Mouse (Mus musculus) MEL (cell line): ENCODE measurements around the gene Clcn6. TPM values are rescaled to one million over a fixed set of nuclear protein-coding genes. Genes with fewer than 3 reads are reported as not detected.

Source experiments
- DNase-seq: peaks from one replicate; pipeline ENCODE4 v3.0.0; 2011; ENCODE audit warnings: low read depth, low spot score
- H3K27ac ChIP-seq: 2 replicates; pipeline ENCODE4 v1.5.1; 2012; ENCODE audit warnings: low read depth, mild to moderate bottlenecking, control low read depth, low read length, moderate library complexity; ENCODE audit not compliant: control insufficient read depth
- H3K27me3 ChIP-seq, 2 experiments: fragments of 150-350 bp in 1 of 2; sonication (generic) in 1 of 2; 2 replicates each; pipeline ENCODE4 v1.6.1; 2012; ENCODE audit warnings: low read length in 2 of 2, mild to moderate bottlenecking in 2 of 2, improper control_type of control experiment in 1 of 2, moderate library complexity in 1 of 2; ENCODE audit not compliant: insufficient read depth in 2 of 2, control insufficient read depth in 1 of 2
- H3K36me3 ChIP-seq, 2 experiments: 2 replicates each; pipeline ENCODE4 v1.6.1; 2012 to 2014; ENCODE audit warnings: low read length in 2 of 2, improper control_type of control experiment in 1 of 2, inconsistent platforms in 1 of 2, mild to moderate bottlenecking in 1 of 2; ENCODE audit not compliant: insufficient read depth in 2 of 2, control insufficient read depth in 1 of 2
- H3K4me1 ChIP-seq, 2 experiments: fragments of 150-350 bp in 1 of 2; sonication (generic) in 1 of 2; 2 replicates each; pipeline ENCODE4 v1.6.1; 2012; ENCODE audit warnings: low read length in 2 of 2, improper control_type of control experiment in 1 of 2, mild to moderate bottlenecking in 1 of 2; ENCODE audit not compliant: insufficient read depth in 2 of 2, control insufficient read depth in 1 of 2
- H3K4me3 ChIP-seq, 2 experiments: fragments of 150-350 bp in 1 of 2; sonication (generic) in 1 of 2; 2 replicates each; pipeline ENCODE4 v1.5.1; 2012; ENCODE audit warnings: low read depth in 2 of 2, low read length in 2 of 2, mild to moderate bottlenecking in 2 of 2, moderate library complexity in 2 of 2, control low read depth in 1 of 2, improper control_type of control experiment in 1 of 2; ENCODE audit not compliant: control insufficient read depth in 1 of 2, insufficient read depth in 1 of 2
- H3K79me2 ChIP-seq: 2 replicates; pipeline ENCODE4 v1.6.1; 2012; ENCODE audit warnings: mild to moderate bottlenecking, low read length, moderate library complexity; ENCODE audit not compliant: control insufficient read depth, poor library complexity, insufficient read depth
- H3K9ac ChIP-seq: 2 replicates; pipeline ENCODE4 v1.6.1; 2012; ENCODE audit warnings: low read depth, mild to moderate bottlenecking, control low read depth, low read length, moderate library complexity; ENCODE audit not compliant: control insufficient read depth, poor library complexity, severe bottlenecking
- H3K9me3 ChIP-seq: fragments of 150-350 bp; sonication (generic); replicated peaks from 2 replicates; pipeline ENCODE4 v1.6.1; 2012; ENCODE audit warnings: mild to moderate bottlenecking, low read length, improper control_type of control experiment, moderate library complexity; ENCODE audit not compliant: insufficient read depth
- CTCF ChIP-seq, 3 experiments: IDR thresholded peaks in 2 of 3; conservative IDR thresholded peaks in 1 of 3; 2 replicates each; pipeline ENCODE4 v1.5.1; 2011 to 2012; ENCODE audit warnings: low read length in 3 of 3, low read depth in 2 of 3, mild to moderate bottlenecking in 2 of 3, improper control_type of control experiment in 1 of 3, inconsistent platforms in 1 of 3, mixed read lengths in 1 of 3, moderate library complexity in 1 of 3; ENCODE audit not compliant: control insufficient read depth in 1 of 3, insufficient read depth in 1 of 3, poor library complexity in 1 of 3, severe bottlenecking in 1 of 3
- E2F4 ChIP-seq: IDR thresholded peaks from 2 replicates; pipeline ENCODE4 v1.6.1; 2011; ENCODE audit warnings: low read depth, low read length, improper control_type of control experiment, borderline replicate concordance
- GABPA ChIP-seq: IDR thresholded peaks from 2 replicates; pipeline ENCODE4 v1.6.1; 2012; ENCODE audit warnings: low read depth, mild to moderate bottlenecking, inconsistent platforms, low read length, improper control_type of control experiment, moderate library complexity
- GATA1 ChIP-seq: IDR thresholded peaks from 2 replicates; pipeline ENCODE4 v1.6.1; 2011; ENCODE audit warnings: low read depth, low read length, improper control_type of control experiment
- HCFC1 ChIP-seq: IDR thresholded peaks from 2 replicates; pipeline ENCODE4 v1.6.1; 2012; ENCODE audit warnings: low read depth, mild to moderate bottlenecking, inconsistent platforms, low read length, improper control_type of control experiment, moderate library complexity
- MAFK ChIP-seq: IDR thresholded peaks from 2 replicates; pipeline ENCODE4 v1.6.1; 2011; ENCODE audit warnings: low read depth, mild to moderate bottlenecking, low read length, improper control_type of control experiment, borderline replicate concordance
- MAX ChIP-seq: IDR thresholded peaks from 2 replicates; pipeline ENCODE4 v1.6.1; 2011; ENCODE audit warnings: low read length, improper control_type of control experiment
- MYC ChIP-seq: IDR thresholded peaks from 2 replicates; pipeline ENCODE4 v1.6.1; 2011; ENCODE audit warnings: low read depth, mild to moderate bottlenecking, low read length, improper control_type of control experiment, moderate library complexity
- NELFE ChIP-seq: IDR thresholded peaks from 2 replicates; pipeline ENCODE4 v1.6.1; 2011; ENCODE audit warnings: low read depth, low read length, improper control_type of control experiment
- NRF1 ChIP-seq: IDR thresholded peaks from 2 replicates; pipeline ENCODE4 v1.6.1; 2014; ENCODE audit warnings: low read depth, mild to moderate bottlenecking, inconsistent platforms, low read length, improper control_type of control experiment, moderate library complexity; ENCODE audit not compliant: poor library complexity, insufficient read depth, severe bottlenecking
- POLR2A ChIP-seq, 2 experiments: IDR thresholded peaks; 2 replicates each; pipeline ENCODE4 v1.6.1; 2011 to 2012; ENCODE audit warnings: low read length in 2 of 2, mild to moderate bottlenecking in 2 of 2, control low read depth in 1 of 2, improper control_type of control experiment in 1 of 2, low read depth in 1 of 2, moderate library complexity in 1 of 2; ENCODE audit not compliant: control insufficient read depth in 1 of 2, insufficient read depth in 1 of 2, poor library complexity in 1 of 2
- POLR2AphosphoS2 ChIP-seq: IDR thresholded peaks from 2 replicates; pipeline ENCODE4 v1.6.1; 2011; ENCODE audit warnings: low read length, improper control_type of control experiment
- POLR2AphosphoS5 ChIP-seq: IDR thresholded peaks from 2 replicates; pipeline ENCODE4 v1.6.1; 2012; ENCODE audit warnings: low read depth, borderline replicate concordance, mild to moderate bottlenecking, inconsistent platforms, low read length, moderate library complexity, mixed read lengths
- SIN3A ChIP-seq: IDR thresholded peaks from 2 replicates; pipeline ENCODE4 v1.6.1; 2012; ENCODE audit warnings: low read length, improper control_type of control experiment, inconsistent platforms
- TBP ChIP-seq: IDR thresholded peaks from 2 replicates; pipeline ENCODE4 v1.8.0; 2011; ENCODE audit warnings: low read depth, low read length, improper control_type of control experiment
- UBTF ChIP-seq: IDR thresholded peaks from 2 replicates; pipeline ENCODE4 v1.6.1; 2012; ENCODE audit warnings: low read depth, mild to moderate bottlenecking, inconsistent platforms, low read length, improper control_type of control experiment, moderate library complexity, borderline replicate concordance; ENCODE audit not compliant: insufficient read depth
- ZKSCAN1 ChIP-seq: IDR thresholded peaks from 2 replicates; pipeline ENCODE4 v1.6.1; 2012; ENCODE audit warnings: low read depth, mild to moderate bottlenecking, inconsistent platforms, low read length, improper control_type of control experiment, moderate library complexity
- polyA plus RNA-seq, 2 experiments: library from polyadenylated mRNA; stranded (reverse) in 1 of 2; unstranded in 1 of 2; fragments of >175 nt in 1 of 2; fragments of >200 nt in 1 of 2; gene quantifications; 2 replicates each; pipeline versions ENCODE4 v1.2.1 to v1.2.4; 2012; ENCODE audit warnings: low replicate concordance in 2 of 2, low read depth in 1 of 2; ENCODE audit not compliant: insufficient read length in 2 of 2, insufficient read depth in 1 of 2, missing spikeins in 1 of 2
- total RNA-seq: library from RNA; depleted of rRNA; stranded (reverse); fragments of 300-350 nt; gene quantifications from 2 replicates; pipeline ENCODE4 v1.2.3, GENCODE M21; 2012

The Clcn6 gene
- total and polyA plus RNA-seq, 3 experiments = 5.8 to 17.5 TPM; not detected in 1

DNA sequence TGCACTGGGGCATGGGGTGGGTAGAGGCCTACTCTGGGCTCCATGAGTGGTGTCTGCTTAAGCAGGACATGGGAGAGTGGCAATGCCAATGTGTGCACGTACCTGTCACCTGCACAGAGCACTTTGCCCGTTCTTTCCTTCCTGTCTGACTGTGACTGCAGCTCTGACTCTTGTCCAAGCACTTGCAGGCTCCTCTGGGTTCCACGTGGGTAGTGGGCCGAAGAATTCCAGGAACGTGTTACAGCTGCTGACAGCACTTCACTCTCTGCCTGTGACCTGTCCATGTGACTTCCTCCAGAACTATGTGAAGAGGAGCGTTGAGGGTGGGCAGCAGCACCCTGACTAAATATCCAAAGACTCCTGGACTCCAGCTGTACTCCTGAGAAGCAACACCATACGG, 72.9 kb downstream of the Clcn6 start:
- no peak for DNase-seq
- Histone ChIP-seq H3K27me3 (peaks cover 0 to 3% of the 10 kb centered on the region in 2 experiments; a peak in 2 of 4 replicates), H3K36me3 (no peaks in the 10 kb centered on the region), H3K27ac (no peak overlapping the region), H3K9me3 (no peaks in the 10 kb centered on the region), H3K9ac (no peak overlapping the region), H3K79me2 (no peaks in the 10 kb centered on the region)
- TF ChIP-seq MAFK (no peak), MYC (no peak), TBP (no peak), UBTF (no peak), NRF1 (no peak), MAX (no peak)
- TF ChIP-seq, all 39 proteins: peak for 0
- Histone ChIP-seq H3K4me1 (peaks cover 0 to under 1% of the 10 kb centered on the region in 2 experiments; a peak in 1 of 4 replicates), H3K4me3 (no peak overlapping the region)

GRCm38 (mm10) chr4:147963623-147964022, 75.0 kb downstream of the Clcn6 start:
- no peaks in the 10 kb centered on the region for H3K79me2 ChIP-seq
- no peaks in the 10 kb centered on the region for H3K36me3 ChIP-seq
- H3K27me3 ChIP-seq = no peaks in the 10 kb centered on the region; a peak in 1 of 4 replicates
- DNase-seq = no peak
- TF ChIP-seq MYC (no peak), NRF1 (no peak), ZKSCAN1 (no peak), NELFE (no peak), GABPA (no peak), SIN3A (no peak), HCFC1 (no peak), E2F4 (no peak), GATA1 (no peak), POLR2AphosphoS2 (no peak), CTCF (IDR thresholded peaks at IDR 0.05 in 2 of 3, conservative IDR thresholded peaks at IDR 0.05 in 1 of 3; ENCODE audit: control insufficient read depth in 1 of 3, insufficient read depth in 1 of 3, low read depth in 2 of 3, low read length in 3 of 3, poor library complexity in 1 of 3, severe bottlenecking in 1 of 3) (no peak), POLR2A (IDR thresholded peaks at IDR 0.05; ENCODE audit: control insufficient read depth in 1 of 2, insufficient read depth in 1 of 2, low read depth in 1 of 2, low read length in 2 of 2, poor library complexity in 1 of 2) (no peak), POLR2AphosphoS5 (no peak)
- H3K27ac ChIP-seq = no peak overlapping the region
- H3K9me3 ChIP-seq = no peaks in the 10 kb centered on the region
- no peak overlapping the region for H3K9ac ChIP-seq
- peaks cover 0 to 4% of the 10 kb centered on the region in 2 experiments; a peak in 1 of 4 replicates for H3K4me1 ChIP-seq
- H3K4me3 ChIP-seq = no peak overlapping the region
